Mouse (Mus musculus): ENCODE measurements at regions not wholly inside any gene's neighbourhood (a gene's known extent, or its start where the extent isn't known, plus 50 kb on each side); places are given as distances from the start of the nearest gene placed in this dataset.

DNA sequence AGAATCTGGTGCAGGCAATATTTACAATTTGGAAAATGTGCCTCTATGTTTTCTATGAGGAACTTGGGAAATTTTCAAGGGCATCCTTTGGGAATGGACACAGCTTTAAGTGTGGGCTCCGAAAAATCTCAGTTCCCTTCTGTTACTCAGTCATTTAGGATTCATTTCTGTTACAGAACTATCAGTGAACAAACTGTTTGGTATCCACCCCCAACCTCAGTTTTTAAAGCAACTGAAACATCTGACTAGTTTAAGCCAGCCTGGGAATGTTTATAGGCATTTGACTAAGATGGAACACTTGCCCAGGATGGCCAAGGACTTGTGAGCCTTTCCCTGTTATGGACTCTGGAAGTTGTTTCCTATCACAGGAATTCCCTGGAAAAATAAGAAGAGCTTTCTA is 280.0 kb upstream of the Prickle1 start:
- DNase-seq: no peak

DNA sequence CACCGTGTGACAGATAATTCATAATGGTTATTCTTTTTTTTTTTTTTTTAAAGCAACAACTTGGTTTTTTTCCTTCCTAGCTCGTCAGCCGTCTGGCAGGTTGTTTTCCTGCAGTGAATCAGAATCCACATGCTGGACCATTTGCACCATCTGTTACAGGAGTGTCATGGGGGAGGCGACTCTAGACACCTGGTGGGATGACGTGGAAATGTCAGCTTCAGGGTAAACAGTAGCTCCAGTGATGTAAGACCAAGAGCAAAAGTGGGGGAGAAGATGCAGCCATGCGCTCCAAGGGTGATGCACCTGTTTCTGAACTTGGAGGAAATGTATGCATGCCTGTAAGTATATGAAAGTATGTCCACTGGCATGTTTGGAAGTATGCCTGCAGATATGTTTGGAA is 278.5 kb upstream of the Prickle1 start:
- peak; percentile 22 to 49 for DNase-seq

DNA sequence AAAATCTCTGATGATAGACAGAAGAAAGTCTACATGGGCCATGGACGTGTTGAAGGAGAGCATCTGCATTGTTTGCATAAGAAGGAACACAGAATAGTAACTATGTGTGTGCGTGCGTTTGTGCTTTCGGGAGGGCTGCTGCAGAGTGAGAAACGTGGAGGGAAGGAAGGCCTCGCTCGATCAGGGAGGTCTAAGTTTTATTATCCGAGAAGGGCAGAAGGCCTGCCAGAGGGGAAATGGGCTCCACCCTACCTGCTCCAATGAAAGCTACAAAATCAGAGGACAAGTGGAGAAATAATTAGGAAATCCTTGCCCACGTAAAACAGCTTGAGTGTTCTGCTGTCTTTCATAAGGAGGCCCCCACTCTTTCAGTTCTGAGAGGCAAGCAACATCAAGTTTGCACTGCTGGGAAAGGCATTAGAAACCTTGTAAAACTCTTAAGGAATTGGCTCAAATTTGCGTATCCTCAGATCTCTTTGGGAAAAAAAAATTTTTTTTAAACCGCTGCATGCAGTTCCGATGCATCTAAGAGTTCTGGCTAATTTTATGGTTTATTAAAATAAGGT is 261.7 kb upstream of the Prickle1 start:
- DNase-seq: no peak

DNA sequence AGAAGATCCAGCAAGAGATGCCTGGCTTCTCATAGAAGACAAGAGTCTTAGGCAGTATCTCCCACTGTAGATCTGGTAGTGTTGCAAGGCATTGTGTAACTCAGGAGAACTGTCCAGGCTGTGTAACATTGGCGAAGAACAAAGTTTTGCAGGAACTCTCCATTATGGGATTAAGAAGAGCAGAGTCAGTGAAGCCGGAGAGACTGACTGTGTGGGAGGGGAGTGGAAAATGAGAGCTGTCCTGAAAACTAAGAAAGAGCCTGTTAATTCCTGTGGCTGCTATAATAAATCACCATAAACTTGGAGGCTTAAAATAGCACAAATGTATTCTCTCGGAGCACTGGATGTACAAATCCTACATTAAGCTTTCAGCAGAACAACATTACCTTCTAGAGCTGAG is 257.5 kb upstream of the Prickle1 start:
- no peak for DNase-seq

DNA sequence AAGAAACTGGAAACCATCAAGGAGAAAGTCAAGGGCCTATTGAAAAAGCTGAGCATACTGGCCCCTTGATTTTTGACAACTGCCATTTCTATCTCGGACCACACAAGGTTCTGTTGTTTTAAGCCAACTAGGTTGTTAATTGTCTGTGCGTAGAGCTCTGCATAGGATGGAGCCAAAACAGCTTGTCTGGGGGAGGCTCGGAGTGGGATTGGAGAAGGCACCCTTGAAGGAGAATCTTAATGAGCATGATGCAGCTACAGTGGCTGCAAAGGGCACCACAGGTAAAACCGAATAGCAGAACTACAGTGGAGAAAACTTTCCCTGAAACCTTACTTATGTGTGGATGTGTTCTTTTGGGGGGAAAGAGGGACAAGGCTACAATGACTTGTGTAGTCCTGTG is 256.4 kb upstream of the Prickle1 start:
- DNase-seq: no peak

DNA sequence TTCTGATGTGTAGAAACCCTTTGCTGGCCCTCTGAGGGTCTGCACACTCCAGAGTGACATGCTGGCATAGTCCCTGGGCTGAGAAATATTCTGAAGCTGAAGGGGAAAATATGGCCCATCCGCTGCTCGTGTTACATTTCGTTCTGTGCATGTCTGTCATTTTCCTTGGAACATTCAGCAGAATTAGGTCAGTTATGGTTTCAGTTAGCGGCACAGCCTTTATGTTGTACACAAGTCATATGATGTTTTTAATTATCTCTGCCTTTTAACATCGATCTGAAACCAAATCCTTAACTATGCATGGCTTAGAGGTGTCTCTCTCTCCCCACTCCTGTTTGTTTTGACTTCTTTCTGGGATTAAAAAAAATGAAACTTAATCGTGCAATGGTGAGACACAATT is 254.7 kb upstream of the Prickle1 start:
- no peak for DNase-seq

DNA sequence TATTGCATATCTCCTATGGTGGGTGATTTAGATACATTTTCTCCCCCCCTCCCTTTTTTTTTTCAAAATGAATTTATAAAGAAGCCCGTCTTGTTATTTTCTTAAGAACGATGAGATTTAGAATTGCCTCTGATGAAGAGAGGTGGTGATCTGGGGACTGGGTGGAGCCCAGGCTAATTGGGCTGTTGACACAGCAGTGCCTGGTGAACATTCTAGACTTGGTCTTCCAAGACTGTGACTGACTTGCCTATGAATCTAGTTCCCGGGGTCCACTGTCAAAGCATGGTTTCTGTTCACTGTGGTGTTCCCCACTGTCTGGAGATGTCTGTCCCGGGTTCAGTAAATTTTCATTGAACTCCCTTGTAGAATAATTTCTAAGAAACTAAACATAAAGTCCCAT is 253.1 kb upstream of the Prickle1 start:
- DNase-seq: no peak

DNA sequence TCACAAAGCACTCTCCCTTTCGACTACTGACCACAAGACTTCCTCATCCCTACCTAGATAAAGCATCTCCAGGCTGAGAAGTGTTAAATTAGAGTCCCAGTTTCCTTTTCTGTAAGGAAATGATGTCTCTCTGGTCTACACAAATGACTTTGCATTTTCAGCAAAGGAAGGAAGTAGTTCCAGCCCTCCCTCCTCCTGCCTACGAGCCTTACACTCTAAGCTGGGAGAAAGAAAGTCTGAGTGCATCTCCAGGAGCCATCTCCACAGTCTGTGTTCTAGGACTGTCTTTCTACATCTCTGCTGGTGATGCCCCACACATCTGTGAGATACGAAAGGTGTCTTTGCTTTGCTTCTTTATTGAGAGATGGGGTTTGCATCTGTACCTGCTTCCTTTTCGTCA is 251.1 kb upstream of the Prickle1 start:
- no peak for DNase-seq

DNA sequence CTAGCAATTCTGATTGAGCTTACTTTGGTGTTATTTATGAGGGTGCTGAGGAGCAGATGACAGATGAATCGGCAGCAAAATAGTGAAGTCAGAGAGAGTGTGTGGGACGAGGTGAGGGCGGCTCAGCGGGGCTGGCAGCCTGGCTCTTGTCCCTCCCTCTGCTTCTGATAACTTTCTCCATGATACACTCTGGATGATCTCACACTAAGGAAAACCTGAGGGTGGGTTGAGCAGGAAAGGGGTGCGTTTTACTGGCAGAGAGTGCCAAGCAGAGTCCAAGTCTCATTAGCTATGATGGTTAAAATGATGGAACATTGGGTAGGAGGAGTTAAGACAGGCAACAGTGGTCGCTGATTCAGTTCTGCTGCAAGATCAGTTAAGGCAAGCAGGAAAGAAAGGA is 250.1 kb upstream of the Prickle1 start:
- DNase-seq: no peak

DNA sequence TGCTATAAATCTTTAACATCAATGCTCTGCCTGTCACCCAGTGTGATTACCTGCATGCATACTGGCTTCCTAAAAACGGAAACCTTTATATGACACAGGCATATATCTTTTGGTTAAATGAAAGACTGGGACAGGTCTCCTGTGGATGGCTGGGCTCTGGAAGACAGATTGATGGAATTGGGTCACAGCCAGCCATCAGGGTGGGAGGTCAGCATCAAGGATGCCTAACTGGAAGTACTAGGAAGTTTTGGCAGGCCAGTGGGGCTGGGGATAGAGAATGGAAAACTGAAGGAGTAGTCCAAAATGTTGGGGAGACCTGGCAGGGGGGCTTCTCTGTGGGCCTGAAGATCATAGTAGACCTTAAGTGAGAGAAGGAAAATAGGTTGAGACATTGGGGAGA is 237.3 kb upstream of the Prickle1 start:
- no peak for DNase-seq

DNA sequence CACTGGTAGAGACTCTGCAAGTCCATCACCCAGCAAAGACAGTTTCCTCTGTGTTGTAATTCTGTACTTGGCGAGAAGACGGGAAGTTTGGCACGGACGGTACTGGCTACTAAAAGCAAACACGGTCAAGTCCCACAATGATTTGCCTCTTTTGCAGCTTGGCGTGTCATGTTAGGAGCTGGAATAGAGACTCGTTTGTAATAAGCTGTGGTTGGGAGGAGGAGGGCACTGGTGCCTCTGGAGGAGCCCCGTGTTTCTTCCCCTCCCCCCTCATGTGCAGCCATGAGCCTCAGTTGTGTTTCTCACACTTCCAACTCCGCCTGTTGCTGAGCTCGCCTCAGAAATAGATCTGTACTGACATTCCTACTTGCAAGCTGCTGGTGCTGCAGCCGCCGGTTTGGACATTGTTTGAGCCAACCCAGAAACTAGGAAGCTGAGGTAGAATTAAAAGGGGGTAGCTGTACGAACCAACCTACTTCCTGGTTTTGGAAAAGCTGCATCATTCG is 236.8 kb upstream of the Prickle1 start:
- peak; percentile 7 to 17 for DNase-seq

DNA sequence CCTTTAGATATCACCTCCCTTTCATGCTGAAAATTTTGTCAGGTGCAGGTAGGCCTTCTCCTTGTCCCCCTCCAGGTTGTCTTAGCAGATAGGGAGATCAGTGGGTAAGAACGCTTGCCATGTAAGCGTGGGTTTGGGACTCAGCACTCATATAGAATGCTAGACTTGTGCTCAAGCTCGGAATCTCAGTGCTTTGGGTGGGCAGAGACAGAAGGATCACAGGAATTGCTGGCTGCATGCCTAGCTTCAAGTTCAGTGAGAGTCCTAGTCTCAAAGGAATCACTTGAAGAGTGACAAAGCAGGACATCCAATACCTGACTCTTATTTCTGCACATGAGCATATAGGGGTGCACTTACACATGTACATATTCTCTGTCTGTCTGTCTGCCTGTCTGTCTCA is 235.5 kb upstream of the Prickle1 start:
- no peak for DNase-seq

DNA sequence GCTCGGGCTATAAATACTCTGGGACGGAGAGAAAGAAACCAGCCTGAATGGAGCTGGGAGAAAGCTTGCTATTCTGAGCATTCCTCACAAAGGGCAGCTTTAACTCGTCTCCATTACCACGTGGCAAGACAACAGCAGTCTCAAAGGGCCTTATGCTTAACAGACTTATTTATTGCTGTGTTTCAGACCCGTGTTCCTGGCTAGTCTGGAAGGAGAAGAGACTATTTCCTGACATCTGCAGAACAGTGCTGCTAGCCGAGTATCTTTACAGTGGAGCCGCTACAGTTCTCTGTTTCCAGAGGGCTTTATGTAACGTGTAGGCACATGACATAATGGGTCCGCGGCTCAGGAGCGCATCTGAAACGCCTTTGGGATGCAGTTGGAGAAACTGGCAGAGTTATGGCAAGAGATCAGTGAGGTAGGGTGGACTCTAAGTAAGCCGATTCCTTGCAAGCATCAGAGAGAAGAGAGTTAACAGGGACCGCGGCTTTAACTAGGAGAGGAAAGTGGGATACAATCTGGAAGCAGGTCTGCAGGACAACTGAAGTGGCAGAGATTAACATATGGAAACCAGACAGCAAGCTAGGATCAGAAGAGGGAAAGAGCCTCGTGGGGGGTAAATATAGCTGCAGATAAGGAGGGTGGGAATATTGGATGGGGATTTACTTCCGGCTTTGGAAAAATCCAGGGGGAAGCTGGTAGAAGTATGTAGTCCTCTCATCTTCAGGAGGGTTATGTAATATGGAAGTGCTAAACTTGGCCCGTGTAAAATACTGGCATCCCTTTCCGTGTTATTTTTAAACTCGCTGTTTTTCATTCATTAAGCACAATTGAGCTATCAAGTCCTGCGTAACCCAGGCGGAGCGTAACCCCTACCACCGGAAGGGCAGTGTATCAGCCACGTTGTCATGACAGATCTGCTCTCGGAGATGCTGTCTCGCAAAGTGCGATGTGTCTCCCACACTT is 229.3 kb upstream of the Prickle1 start:
- no peak for DNase-seq

DNA sequence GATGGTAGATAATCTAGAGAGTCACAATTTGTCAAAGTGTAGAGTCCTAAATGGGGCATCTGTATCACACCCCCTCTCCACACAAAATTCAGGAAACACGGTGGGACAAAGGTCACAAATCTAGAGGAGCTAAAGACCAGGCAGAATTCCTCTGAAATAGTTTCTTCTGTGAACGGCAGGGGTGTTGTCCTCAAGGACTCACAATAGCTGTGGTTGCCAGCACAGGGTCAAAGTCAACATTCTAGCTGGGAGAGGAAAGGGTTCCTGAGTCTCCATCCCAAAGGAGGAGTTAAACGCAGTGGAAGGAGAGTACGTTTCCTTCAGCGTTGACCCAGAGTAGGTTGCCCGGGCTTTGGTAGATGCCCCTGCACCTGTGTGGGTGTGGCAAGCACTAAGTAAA is 225.5 kb upstream of the Prickle1 start:
- no peak for DNase-seq

DNA sequence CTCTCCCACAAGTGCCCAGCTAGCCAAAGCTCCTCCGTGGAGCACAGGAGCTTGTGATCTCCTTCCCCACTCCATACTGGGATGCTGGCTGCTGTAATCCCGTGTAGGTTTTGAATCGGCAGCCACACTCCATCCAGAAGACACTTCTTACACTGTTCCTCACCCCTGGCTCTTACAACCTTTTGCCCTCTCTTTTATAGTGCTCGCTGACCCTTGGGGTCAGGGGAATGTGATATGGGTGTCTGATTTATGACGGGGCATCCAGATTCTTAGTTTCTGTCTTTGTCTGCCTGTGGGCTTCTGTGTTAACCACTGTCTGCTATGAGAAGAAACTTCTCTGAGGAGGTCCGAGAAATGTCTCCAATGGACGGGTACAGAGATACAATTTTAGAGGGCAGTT is 216.3 kb upstream of the Prickle1 start:
- no peak for DNase-seq

DNA sequence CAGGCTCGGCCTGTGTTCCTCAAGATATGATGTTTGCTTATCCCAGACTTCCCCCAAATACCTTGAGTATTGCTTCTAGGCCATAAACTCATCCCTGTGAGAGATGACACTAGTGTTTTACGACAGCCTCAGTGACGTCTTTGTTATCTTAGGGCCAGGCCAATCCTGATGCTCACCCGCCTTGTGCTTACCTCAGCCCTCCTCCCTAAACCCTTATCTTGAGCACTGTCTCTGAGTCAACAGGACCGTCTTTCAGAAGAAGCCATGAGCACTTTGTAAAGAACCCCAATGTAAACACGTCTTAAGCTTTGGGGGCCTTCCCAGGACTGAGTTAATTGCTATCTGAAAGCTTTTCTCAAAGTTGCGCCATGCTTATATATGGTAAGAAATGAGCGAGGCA is 212.3 kb upstream of the Prickle1 start:
- no peak for DNase-seq

DNA sequence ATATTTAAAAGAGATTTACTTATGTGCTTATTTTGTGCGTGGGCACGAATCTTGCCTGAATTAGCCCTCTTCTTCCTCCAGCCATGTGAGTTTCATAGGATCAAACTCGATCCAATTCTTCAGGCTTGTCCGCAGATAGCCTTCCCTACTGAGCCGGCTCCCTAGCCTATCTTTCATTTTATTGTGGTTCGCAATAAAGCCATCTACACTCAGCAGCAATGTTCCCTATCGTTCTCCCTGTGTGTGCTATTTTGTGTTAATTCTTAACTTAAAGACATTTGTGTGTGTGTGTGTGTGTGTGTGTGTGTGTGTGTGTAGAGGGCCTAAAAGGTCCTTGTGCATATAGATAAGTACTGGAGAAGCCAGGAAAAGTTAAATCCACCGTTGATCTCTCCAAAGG is 211.8 kb upstream of the Prickle1 start:
- no peak for DNase-seq

DNA sequence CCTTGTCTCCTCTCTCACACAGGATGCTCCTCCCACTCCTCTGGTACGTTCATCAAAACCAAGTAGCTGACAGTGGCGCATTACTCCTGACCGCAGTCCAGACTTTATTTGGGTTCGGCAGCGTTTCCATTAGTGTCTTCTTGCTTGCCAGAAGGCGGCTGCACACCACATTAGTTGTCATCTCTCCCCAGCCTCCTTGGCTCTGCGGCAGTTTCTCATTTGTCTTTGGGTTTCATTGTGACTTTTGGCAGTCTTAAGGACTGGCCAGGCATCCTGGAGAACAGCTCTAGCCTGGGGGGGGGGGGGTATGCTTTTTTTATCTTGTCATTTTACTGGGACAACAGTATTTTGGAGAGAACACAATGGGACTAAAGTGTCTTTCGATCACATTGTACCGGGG is 209.0 kb upstream of the Prickle1 start:
- no peak for DNase-seq

DNA sequence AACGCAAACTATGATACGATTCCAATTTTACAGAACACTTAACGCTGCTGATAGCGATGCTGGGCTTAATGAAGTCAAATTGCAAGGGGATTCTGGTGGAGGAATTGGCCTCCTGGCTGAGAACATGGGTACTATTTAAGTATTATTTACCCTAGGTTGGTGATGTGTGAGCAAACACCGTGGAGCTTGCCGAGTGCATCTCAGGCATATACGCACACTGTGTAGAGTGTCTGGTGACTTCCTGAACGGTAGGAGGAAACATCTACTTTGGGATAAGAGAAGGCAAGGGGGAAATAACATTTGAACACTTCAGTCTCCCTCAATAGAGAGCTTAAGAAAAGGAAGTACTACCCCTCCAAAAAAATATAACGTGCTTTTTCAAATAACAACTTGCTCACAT is 194.8 kb upstream of the Prickle1 start:
- DNase-seq: no peak

DNA sequence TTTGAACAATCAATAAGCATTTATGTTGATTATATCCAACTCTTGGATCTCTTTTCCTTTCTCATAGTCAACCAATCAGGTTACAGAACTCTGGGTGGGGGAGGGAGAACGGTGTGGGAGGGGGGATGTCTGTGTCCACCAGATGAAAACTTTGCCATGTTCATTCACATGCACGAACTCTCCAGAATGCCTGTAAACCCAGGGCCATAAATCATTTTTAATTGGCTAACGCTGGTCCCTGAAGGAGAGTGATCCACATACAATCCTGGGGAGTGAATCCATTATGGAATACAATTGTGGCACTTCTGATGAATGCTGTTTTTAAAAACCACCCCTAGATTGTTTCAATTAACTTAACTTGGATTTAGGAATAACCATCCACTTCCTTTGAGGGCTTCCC is 194.1 kb upstream of the Prickle1 start:
- DNase-seq: no peak

DNA sequence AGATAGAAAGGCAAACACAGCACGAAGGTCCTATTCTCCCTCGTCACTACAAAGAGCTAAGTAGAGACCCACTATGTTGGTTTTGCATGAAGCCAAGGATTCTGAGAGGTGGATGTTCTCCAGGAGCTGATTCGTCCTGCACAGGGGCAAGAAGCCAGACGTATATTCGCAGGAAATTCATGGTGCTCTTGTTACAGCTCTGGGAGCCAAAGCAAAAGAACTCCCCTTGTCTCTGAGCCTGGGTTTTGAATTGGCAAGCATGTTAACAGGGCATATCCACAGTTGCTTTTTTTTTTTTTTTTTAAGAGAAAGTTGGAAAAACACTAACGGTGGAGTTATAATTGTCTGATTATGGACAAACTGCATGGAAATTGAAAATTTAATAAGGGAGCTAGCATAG is 191.7 kb upstream of the Prickle1 start:
- DNase-seq: no peak

DNA sequence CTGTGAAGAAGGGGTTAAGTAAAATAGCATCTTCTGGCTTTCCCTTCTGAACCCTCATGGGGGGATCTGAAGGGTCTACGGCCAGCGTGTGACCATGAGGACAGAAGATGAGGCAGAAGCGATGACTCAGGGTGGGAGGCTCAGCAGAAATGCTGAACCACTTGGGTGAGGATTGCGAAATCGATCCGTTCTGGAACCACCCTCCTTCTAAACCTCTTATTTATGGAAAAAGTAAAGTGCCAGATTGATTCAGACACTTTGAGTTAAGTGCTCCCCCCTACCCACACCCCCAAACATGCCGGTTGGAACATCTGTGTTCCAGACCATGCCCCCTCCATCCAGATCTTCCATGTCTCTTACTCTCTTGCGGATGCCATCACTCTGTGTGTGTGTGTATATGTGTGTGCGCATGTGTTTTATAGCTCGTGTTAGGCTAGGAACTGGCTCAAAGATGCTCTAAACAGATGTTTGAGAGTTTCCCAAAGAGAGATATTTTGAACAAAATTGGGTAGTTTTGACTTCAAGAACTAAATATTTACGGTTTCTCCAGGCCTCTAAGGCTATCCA is 190.2 kb upstream of the Prickle1 start:
- no peak for DNase-seq

DNA sequence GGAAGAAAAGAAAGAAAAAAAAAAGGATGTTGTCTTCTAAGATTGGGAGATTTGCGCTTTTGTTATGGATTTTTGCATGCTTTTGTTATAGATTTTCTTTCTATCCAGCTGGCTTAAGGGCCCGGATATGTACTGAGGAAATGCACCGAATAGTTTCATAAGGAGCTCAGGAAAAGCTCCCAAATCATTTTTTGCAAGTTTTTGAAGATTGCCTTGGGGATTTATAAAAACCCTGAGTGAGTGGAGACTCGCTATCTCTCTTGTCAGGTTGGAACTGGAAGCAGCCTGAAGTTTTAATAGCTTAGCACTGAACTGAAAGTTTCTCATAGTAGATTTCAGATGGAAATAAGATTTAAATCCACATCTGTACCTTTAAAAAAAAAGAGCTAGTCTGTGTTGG is 188.0 kb upstream of the Prickle1 start:
- DNase-seq: no peak

DNA sequence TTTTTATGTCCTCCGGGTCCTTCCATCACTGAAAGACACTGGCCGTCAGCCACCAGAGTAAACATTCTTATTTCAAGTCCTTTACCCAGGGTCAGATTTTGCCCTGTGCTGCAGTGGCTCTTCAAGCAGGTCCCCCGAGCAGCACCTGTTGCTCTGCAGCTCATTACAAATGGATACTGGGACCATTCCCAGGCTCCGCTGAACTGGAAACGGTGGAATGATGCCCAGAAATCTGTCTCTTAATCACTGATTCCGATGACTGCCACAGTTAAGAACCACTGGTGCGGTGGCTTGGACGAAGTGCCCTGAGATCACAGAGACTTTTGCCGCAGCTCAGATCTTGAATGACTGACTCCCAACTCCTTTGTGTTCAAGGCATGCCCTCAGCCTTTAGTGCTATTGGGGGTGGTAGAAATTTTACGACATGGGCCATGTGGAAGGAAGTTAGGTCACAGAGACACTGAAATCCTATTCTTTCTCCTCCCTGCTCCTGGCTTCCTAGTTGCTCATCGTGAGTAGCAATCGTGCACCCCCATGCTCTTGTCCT is 179.6 kb upstream of the Prickle1 start:
- DNase-seq: peak; percentile 27 to 51
